Mouse (Mus musculus): Measurements from ENCODE around the gene Sfmbt2. TPM values are rescaled to one million over a fixed set of nuclear protein-coding genes. Genes with fewer than 3 reads are reported as not detected.

Sfmbt2 gene
- polyA plus RNA-seq, 1 experiment, result 103 TPM

DNA sequence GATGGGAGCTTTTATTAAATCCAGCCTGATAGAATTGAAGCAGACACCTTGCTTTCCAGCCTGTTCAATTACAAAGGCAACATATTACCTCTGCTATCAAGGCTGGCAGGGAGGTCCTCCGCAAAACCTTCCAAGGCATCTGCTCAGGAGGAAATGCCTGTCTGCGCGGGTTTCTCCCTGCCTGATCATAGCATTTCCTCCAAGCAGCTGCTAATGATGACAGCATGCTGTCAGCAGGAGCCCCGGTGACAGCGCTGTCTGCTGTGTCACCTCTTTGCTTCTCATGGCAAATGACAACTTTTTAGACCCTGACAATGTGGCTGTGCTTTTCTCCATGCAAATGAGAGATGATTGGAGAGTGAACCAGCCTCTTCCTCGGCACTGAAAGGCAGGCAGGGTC lies 199.1 kb downstream of the Sfmbt2 start:
- Histone ChIP-seq H3K9me3 (replicated peaks; ENCODE audit: control insufficient read depth, insufficient read depth, low read length, poor library complexity, severe bottlenecking) (no peaks in the 10 kb centered on the region), H3K4me1 (ENCODE audit: control insufficient read depth, insufficient read depth, low read length) (no peaks in the 10 kb centered on the region), H3K9ac (ENCODE audit: low read depth, poor library complexity, severe bottlenecking) (no peak overlapping the region)

DNA sequence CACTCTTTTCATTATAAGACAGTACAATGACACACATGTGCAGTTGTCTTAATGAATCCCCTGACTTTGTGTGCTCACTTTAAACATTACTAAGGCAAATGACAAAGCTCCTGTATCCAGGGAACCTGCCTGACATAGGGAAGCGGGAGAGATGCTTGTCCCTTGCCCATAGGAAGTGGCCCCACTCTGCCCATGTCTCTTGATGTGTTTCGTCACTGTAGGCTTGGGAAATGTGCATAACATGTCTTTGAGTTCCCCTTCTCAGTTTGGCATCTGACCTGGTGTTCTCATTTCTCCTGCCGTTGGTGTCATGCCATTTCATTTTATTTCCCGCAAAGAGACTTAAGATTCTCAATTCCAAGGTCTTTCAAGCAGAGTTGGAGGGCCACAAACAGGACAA lies 202.0 kb downstream of the Sfmbt2 start:
- Histone ChIP-seq H3K4me3 (ENCODE audit: low read depth, low read length) (no peak overlapping the region), H3K36me3 (ENCODE audit: control insufficient read depth, insufficient read depth, low read length, poor library complexity, severe bottlenecking) (no peaks in the 10 kb centered on the region; the same call in 1 of the 2 replicates), H3K9ac (ENCODE audit: low read depth, poor library complexity, severe bottlenecking) (no peak overlapping the region), H3K4me1 (ENCODE audit: control insufficient read depth, insufficient read depth, low read length) (no peaks in the 10 kb centered on the region), H3K9me3 (replicated peaks; ENCODE audit: control insufficient read depth, insufficient read depth, low read length, poor library complexity, severe bottlenecking) (no peaks in the 10 kb centered on the region), H3K27me3 (ENCODE audit: control insufficient read depth, insufficient read depth, low read length, poor library complexity, severe bottlenecking) (no peaks in the 10 kb centered on the region), H3K27ac (ENCODE audit: insufficient read depth, low read length) (no peak overlapping the region)
- TF ChIP-seq CTCF (IDR thresholded peaks at IDR 0.05; ENCODE audit: low read depth, low read length) (no peak), EP300 (IDR thresholded peaks at IDR 0.05; ENCODE audit: insufficient read depth, low read depth, low read length) (no peak), POLR2A (IDR thresholded peaks at IDR 0.05; ENCODE audit: insufficient read depth, low read length) (no peak)

More for the DNA sequence above, 199.1 kb downstream of the Sfmbt2 start:
- no peak for TF ChIP-seq EP300 (IDR thresholded peaks at IDR 0.05; ENCODE audit: insufficient read depth, low read depth, low read length)
- no peak for TF ChIP-seq POLR2A (IDR thresholded peaks at IDR 0.05; ENCODE audit: insufficient read depth, low read length)
- TF ChIP-seq CTCF (IDR thresholded peaks at IDR 0.05; ENCODE audit: low read depth, low read length), result no peak
- Histone ChIP-seq H3K36me3 (ENCODE audit: control insufficient read depth, insufficient read depth, low read length, poor library complexity, severe bottlenecking) (no peaks in the 10 kb centered on the region; the same call in 1 of the 2 replicates), H3K27ac (ENCODE audit: insufficient read depth, low read length) (no peak overlapping the region), H3K27me3 (ENCODE audit: control insufficient read depth, insufficient read depth, low read length, poor library complexity, severe bottlenecking) (no peaks in the 10 kb centered on the region), H3K4me3 (ENCODE audit: low read depth, low read length) (no peak overlapping the region)

- no peak overlapping the region for H3K4me3 ChIP-seq (ENCODE audit: low read depth, low read length)
- H3K9me3 ChIP-seq (replicated peaks; ENCODE audit: control insufficient read depth, insufficient read depth, low read length, poor library complexity, severe bottlenecking), result no peaks in the 10 kb centered on the region
- no peak overlapping the region for H3K9ac ChIP-seq (ENCODE audit: low read depth, poor library complexity, severe bottlenecking)
- no peaks in the 10 kb centered on the region for H3K4me1 ChIP-seq (ENCODE audit: control insufficient read depth, insufficient read depth, low read length)
- H3K36me3 ChIP-seq (ENCODE audit: control insufficient read depth, insufficient read depth, low read length, poor library complexity, severe bottlenecking), result 0 out of 2 replicates have a peak, but pooled peaks cover 2% of the 10 kb centered on the region
- H3K27ac ChIP-seq (ENCODE audit: insufficient read depth, low read length), result no peak overlapping the region
- TF ChIP-seq POLR2A (IDR thresholded peaks at IDR 0.05; ENCODE audit: insufficient read depth, low read length) (no peak), EP300 (IDR thresholded peaks at IDR 0.05; ENCODE audit: insufficient read depth, low read depth, low read length) (no peak), CTCF (IDR thresholded peaks at IDR 0.05; ENCODE audit: low read depth, low read length) (no peak)
- H3K27me3 ChIP-seq (ENCODE audit: control insufficient read depth, insufficient read depth, low read length, poor library complexity, severe bottlenecking), result no peaks in the 10 kb centered on the region
Observed at GRCm38 (mm10) chr2:10575962-10576740, 205.8 kb downstream of the Sfmbt2 start.

DNA sequence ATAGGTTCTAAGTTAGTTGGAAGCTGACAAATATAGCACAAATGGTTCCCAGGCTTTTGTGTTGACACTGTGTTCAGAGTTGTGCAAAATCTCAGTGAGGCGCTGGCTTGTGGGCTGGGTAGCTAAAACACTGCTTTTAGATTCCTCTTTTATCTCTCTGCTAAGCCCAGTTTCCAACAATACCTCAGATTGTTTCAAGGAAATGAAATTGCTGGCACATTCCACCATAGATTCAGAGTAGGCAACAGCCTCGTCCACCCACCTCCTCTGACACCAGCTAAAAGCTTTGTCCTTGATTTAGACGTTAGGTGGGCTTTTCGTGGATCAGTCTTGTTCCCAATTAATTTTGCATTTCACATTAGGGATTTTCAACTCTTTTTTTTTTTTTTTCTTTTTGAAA lies 212.4 kb downstream of the Sfmbt2 start:
- H3K9ac ChIP-seq (ENCODE audit: low read depth, poor library complexity, severe bottlenecking), result no peak overlapping the region
- H3K27ac ChIP-seq (ENCODE audit: insufficient read depth, low read length), result no peak overlapping the region
- H3K4me3 ChIP-seq (ENCODE audit: low read depth, low read length), result no peak overlapping the region
- H3K36me3 ChIP-seq (ENCODE audit: control insufficient read depth, insufficient read depth, low read length, poor library complexity, severe bottlenecking), result peaks cover 1% of the 10 kb centered on the region; the same call in 1 of the 2 replicates
- no peaks in the 10 kb centered on the region for H3K27me3 ChIP-seq (ENCODE audit: control insufficient read depth, insufficient read depth, low read length, poor library complexity, severe bottlenecking)
- TF ChIP-seq EP300 (IDR thresholded peaks at IDR 0.05; ENCODE audit: insufficient read depth, low read depth, low read length) (no peak), POLR2A (IDR thresholded peaks at IDR 0.05; ENCODE audit: insufficient read depth, low read length) (no peak), CTCF (IDR thresholded peaks at IDR 0.05; ENCODE audit: low read depth, low read length) (no peak)
- H3K4me1 ChIP-seq (ENCODE audit: control insufficient read depth, insufficient read depth, low read length), result no peaks in the 10 kb centered on the region
- H3K9me3 ChIP-seq (replicated peaks; ENCODE audit: control insufficient read depth, insufficient read depth, low read length, poor library complexity, severe bottlenecking), result no peaks in the 10 kb centered on the region

DNA sequence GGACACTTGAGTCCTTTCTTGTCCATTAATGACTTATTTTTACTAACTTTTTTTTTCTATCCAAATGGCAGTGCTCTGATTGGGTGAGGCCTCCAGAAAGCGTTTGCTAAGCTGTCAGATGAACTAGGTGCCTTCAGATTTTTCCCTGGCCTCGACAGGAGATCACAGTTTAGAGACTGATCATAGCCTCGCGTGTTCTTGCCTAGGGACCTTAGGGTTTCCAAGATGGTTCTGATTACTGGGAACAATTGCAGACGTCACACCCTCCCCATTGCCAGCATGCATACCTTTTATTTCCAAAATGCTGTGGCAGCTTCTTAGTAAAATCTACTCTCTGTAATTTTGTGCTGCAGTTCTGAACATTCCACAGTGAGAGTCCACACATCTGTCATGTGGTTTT lies 212.8 kb downstream of the Sfmbt2 start:
- Histone ChIP-seq H3K9me3 (replicated peaks; ENCODE audit: control insufficient read depth, insufficient read depth, low read length, poor library complexity, severe bottlenecking) (no peaks in the 10 kb centered on the region), H3K27ac (ENCODE audit: insufficient read depth, low read length) (no peak overlapping the region), H3K27me3 (ENCODE audit: control insufficient read depth, insufficient read depth, low read length, poor library complexity, severe bottlenecking) (no peaks in the 10 kb centered on the region), H3K9ac (ENCODE audit: low read depth, poor library complexity, severe bottlenecking) (no peak overlapping the region), H3K4me1 (ENCODE audit: control insufficient read depth, insufficient read depth, low read length) (no peaks in the 10 kb centered on the region), H3K36me3 (ENCODE audit: control insufficient read depth, insufficient read depth, low read length, poor library complexity, severe bottlenecking) (no peaks in the 10 kb centered on the region; the same call in 1 of the 2 replicates), H3K4me3 (ENCODE audit: low read depth, low read length) (no peak overlapping the region)
- TF ChIP-seq EP300 (IDR thresholded peaks at IDR 0.05; ENCODE audit: insufficient read depth, low read depth, low read length) (no peak), CTCF (IDR thresholded peaks at IDR 0.05; ENCODE audit: low read depth, low read length) (no peak), POLR2A (IDR thresholded peaks at IDR 0.05; ENCODE audit: insufficient read depth, low read length) (no peak)

DNA sequence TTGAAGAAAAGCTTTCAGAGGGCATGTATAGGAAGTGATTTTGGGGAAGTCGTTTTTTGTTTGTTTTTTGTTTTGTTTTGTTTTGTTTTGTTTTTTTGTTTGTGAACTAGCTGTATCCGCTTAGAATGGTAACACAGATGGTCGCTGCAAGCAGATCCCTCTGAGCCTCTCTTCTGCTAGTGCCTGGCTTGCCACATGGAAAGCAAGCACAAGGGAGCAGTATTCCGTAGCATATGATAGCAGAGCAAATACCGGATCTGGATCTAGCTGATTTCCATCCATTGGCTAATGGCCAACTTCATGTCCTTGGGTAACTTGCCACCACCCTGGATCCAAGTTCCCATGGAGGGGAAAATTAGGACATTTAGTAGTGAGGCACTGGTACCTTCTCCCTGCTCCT lies 221.0 kb downstream of the Sfmbt2 start:
- no peak overlapping the region for H3K27ac ChIP-seq (ENCODE audit: insufficient read depth, low read length)
- TF ChIP-seq CTCF (IDR thresholded peaks at IDR 0.05; ENCODE audit: low read depth, low read length), result no peak
- TF ChIP-seq POLR2A (IDR thresholded peaks at IDR 0.05; ENCODE audit: insufficient read depth, low read length), result no peak
- TF ChIP-seq EP300 (IDR thresholded peaks at IDR 0.05; ENCODE audit: insufficient read depth, low read depth, low read length), result no peak
- H3K36me3 ChIP-seq (ENCODE audit: control insufficient read depth, insufficient read depth, low read length, poor library complexity, severe bottlenecking), result peaks cover 3% of the 10 kb centered on the region; the same call in 1 of the 2 replicates
- no peaks in the 10 kb centered on the region for H3K27me3 ChIP-seq (ENCODE audit: control insufficient read depth, insufficient read depth, low read length, poor library complexity, severe bottlenecking)
- no peaks in the 10 kb centered on the region for H3K9me3 ChIP-seq (replicated peaks; ENCODE audit: control insufficient read depth, insufficient read depth, low read length, poor library complexity, severe bottlenecking)
- H3K9ac ChIP-seq (ENCODE audit: low read depth, poor library complexity, severe bottlenecking), result no peak overlapping the region
- no peak overlapping the region for H3K4me3 ChIP-seq (ENCODE audit: low read depth, low read length)
- H3K4me1 ChIP-seq (ENCODE audit: control insufficient read depth, insufficient read depth, low read length), result no peaks in the 10 kb centered on the region

Data from ES-Bruce4 (cell line).